In genomic region chr10:88346454-88347245, GRCm38 (mm10) we compare ENCODE assay signal across 14 mouse cellular contexts. TPM values are rescaled to one million over a fixed set of nuclear protein-coding genes. Genes with fewer than 3 reads are reported as not detected.
A peak's percentile ranks its signal among the peaks of the same experiment; 100 is the strongest.
DNase-seq lines count a peak whose midpoint lies in the region; ATAC-seq and TF ChIP-seq lines count a peak whose summit lies in the region.
"Had no signal": no experiment of that assay in that cellular context is flagged by ENCODE, and none has a peak within 500 bp of the region (broad histone marks: within the 10 kb centered on the region; RNA-seq: fewer than 3 reads in every experiment).

No protein-coding gene starts in this region.

- peaks cover 2% of the 10 kb centered on the region for H3K4me1 ChIP-seq in heart, adult 2 months (ENCODE audit: control insufficient read depth, insufficient read depth, low read length)
- H3K4me1 ChIP-seq in limb, embryonic 13.5 days = peaks cover 14% of the 10 kb centered on the region
- 0 out of 2 replicates have a peak, but pooled peaks cover 6% of the 10 kb centered on the region for H3K4me1 ChIP-seq in limb, embryonic 10.5 days
- H3K4me1 ChIP-seq in stomach, embryonic 16.5 days (ENCODE audit: control insufficient read depth, insufficient read depth, low read length) = no peaks in the 10 kb centered on the region
- H3K4me1 ChIP-seq: forebrain, embryonic 15.5 days; intestine, embryonic 15.5 days had no signal

- ATAC-seq in limb, embryonic 13.5 days (ENCODE audit: low FRiP score, low read depth) = no peak
- no peak for ATAC-seq in stomach, embryonic 16.5 days (ENCODE audit: insufficient read depth, low FRiP score)
- ATAC-seq: forebrain, embryonic 15.5 days; intestine, embryonic 15.5 days had no signal

- no peak for TF ChIP-seq POLR2A in heart, adult 2 months (IDR thresholded peaks at IDR 0.05; ENCODE audit: insufficient read depth, low read depth, low read length)

- H3K4me3 ChIP-seq in heart, adult 2 months = no peak overlapping the region
- H3K4me3 ChIP-seq in limb, embryonic 13.5 days = no peak overlapping the region
- no peak overlapping the region for H3K4me3 ChIP-seq in limb, embryonic 10.5 days
- H3K4me3 ChIP-seq in stomach, embryonic 16.5 days (replicated peaks; ENCODE audit: low read length) = no peak overlapping the region
- H3K4me3 ChIP-seq: forebrain, embryonic 15.5 days; intestine, embryonic 15.5 days; liver, embryonic 15.5 days; midbrain, embryonic 10.5 days had no signal

- no peaks in the 10 kb centered on the region for H3K36me3 ChIP-seq in heart, adult 2 months (ENCODE audit: control insufficient read depth, insufficient read depth, low read length)
- no peaks in the 10 kb centered on the region for H3K36me3 ChIP-seq in limb, embryonic 13.5 days
- H3K36me3 ChIP-seq in limb, embryonic 10.5 days = no peaks in the 10 kb centered on the region
- no peaks in the 10 kb centered on the region for H3K36me3 ChIP-seq in stomach, embryonic 16.5 days (ENCODE audit: control insufficient read depth, insufficient read depth, low read length)
- H3K36me3 ChIP-seq: forebrain, embryonic 15.5 days; intestine, embryonic 15.5 days; liver, embryonic 15.5 days; midbrain, embryonic 10.5 days had no signal

- no peaks in the 10 kb centered on the region for H3K79me2 ChIP-seq in heart, adult 2 months (replicated peaks; ENCODE audit: control insufficient read depth, insufficient read depth, low read length)

- no peaks in the 10 kb centered on the region for H3K9me3 ChIP-seq in limb, embryonic 13.5 days
- no peaks in the 10 kb centered on the region for H3K9me3 ChIP-seq in limb, embryonic 10.5 days (replicated peaks)
- no peaks in the 10 kb centered on the region for H3K9me3 ChIP-seq in stomach, embryonic 16.5 days (replicated peaks; ENCODE audit: control insufficient read depth, low read length)
- H3K9me3 ChIP-seq: forebrain, embryonic 15.5 days; intestine, embryonic 15.5 days; liver, embryonic 15.5 days; midbrain, embryonic 10.5 days had no signal

- no peak for TF ChIP-seq EP300 in heart, adult 2 months (IDR thresholded peaks at IDR 0.05; ENCODE audit: insufficient read depth, low read depth, low read length)

- WGBS in heart, adult 2 months = 57% methylated on average over 12 of the region's 12 CpGs
- WGBS in limb, embryonic 13.5 days = 74% methylated on average over 12 of the region's 12 CpGs
- WGBS in limb, embryonic 10.5 days = 81% methylated on average over 12 of the region's 12 CpGs
- WGBS in stomach, embryonic 16.5 days = 74% methylated on average over 12 of the region's 12 CpGs

- no peak for TF ChIP-seq CTCF in heart, adult 2 months (IDR thresholded peaks at IDR 0.05)

- H3K27ac ChIP-seq in heart, adult 2 months = 0 out of 2 replicates have a peak overlapping the region, but pooled peaks have one; percentile 17
- no peak overlapping the region for H3K27ac ChIP-seq in limb, embryonic 13.5 days
- no peak overlapping the region for H3K27ac ChIP-seq in limb, embryonic 10.5 days
- H3K27ac ChIP-seq in stomach, embryonic 16.5 days (ENCODE audit: low read length) = peak overlapping the region; percentile 81
- H3K27ac ChIP-seq: forebrain, embryonic 15.5 days; intestine, embryonic 15.5 days; liver, embryonic 15.5 days; midbrain, embryonic 10.5 days had no signal

- no peak for DNase-seq in heart, adult 2 months
- DNase-seq in heart, adult 18-20 months = no peak
- no peak for DNase-seq in limb, embryonic 10.5 days (ENCODE audit: low spot score)
- peak; percentile 81 for DNase-seq in fat pad, adult 2 months (ENCODE audit: extremely low read depth, low read depth, low spot score)
- no peak for DNase-seq in gastrocnemius, adult 18-20 months (ENCODE audit: low spot score)
- no peak for DNase-seq in spleen, postnatal 4 days (ENCODE audit: low spot score in 2 of 2)
- DNase-seq: adrenal gland, postnatal 14 days; thymus, postnatal 14 days had no signal

- H3K27me3 ChIP-seq in heart, adult 2 months (ENCODE audit: control insufficient read depth, insufficient read depth, low read length) = no peaks in the 10 kb centered on the region
- no peaks in the 10 kb centered on the region for H3K27me3 ChIP-seq in limb, embryonic 13.5 days
- no peaks in the 10 kb centered on the region for H3K27me3 ChIP-seq in limb, embryonic 10.5 days (ENCODE audit: low read depth, poor library complexity, severe bottlenecking)
- H3K27me3 ChIP-seq in stomach, embryonic 16.5 days (ENCODE audit: control insufficient read depth, insufficient read depth, low read length) = no peaks in the 10 kb centered on the region
- H3K27me3 ChIP-seq: forebrain, embryonic 15.5 days; intestine, embryonic 15.5 days; liver, embryonic 15.5 days had no signal

- intact Hi-C loops in heart, adult 2 months (cut with DNase I) = no loop called here

- peak overlapping the region; percentile 4; the same call in 1 of the 2 replicates for H3K9ac ChIP-seq in heart, adult 2 months (ENCODE audit: low read depth, low read length)
- no peak overlapping the region for H3K9ac ChIP-seq in limb, embryonic 13.5 days
- H3K9ac ChIP-seq in stomach, embryonic 16.5 days (ENCODE audit: low read length) = no peak overlapping the region; the same call in 1 of the 2 replicates
- H3K9ac ChIP-seq: forebrain, embryonic 15.5 days; intestine, embryonic 15.5 days; liver, embryonic 15.5 days had no signal

- 0 out of 2 replicates have a peak overlapping the region, but pooled peaks have one; percentile 16 for H3K4me2 ChIP-seq in limb, embryonic 13.5 days (replicated peaks)
- H3K4me2 ChIP-seq in stomach, embryonic 16.5 days (ENCODE audit: low read depth, low read length) = peak overlapping the region; percentile 8; the same call in 1 of the 2 replicates
- H3K4me2 ChIP-seq: forebrain, embryonic 15.5 days; intestine, embryonic 15.5 days; liver, embryonic 15.5 days had no signal

RNA-seq across cellular contexts. Expression of gene Dram1, which starts 32.2 kb away (rescaled TPM):
- 1 to 10 TPM; 3.7 to 4.5 TPM for total RNA-seq in heart, adult 2 months (2021)
- 6.8 and 7.6 TPM in 2 replicates for polyA plus RNA-seq in heart, adult 2 months (2012; rRNA removed)
- 1 to 10 TPM; 2.9 to 4.2 TPM for total RNA-seq in heart, adult 18-20 months (2021)
- 0.83 and 1.0 TPM in 2 replicates for polyA plus RNA-seq in limb, embryonic 13.5 days (2015; fragmentation: Nextera tagmentation; extraction: Ambion mirVana)
- polyA plus RNA-seq in limb, embryonic 10.5 days (2016; fragmentation: Nextera tagmentation; extraction: Ambion mirVana) = 0.21 and 0.26 TPM in 2 replicates
- polyA plus RNA-seq in stomach, embryonic 16.5 days (2015; fragmentation: Nextera tagmentation; extraction: Ambion mirVana) = 5.9 and 6.6 TPM in 2 replicates
- 1 to 10 TPM; 1.4 to 2.9 TPM for total RNA-seq in gastrocnemius, adult 18-20 months (2021)

RNA-seq across cellular contexts. Expression of gene Gnptab, which starts 32.3 kb away (rescaled TPM):
- total RNA-seq in heart, adult 2 months (2021) = 10 to 100 TPM; 24.3 to 27.6 TPM
- polyA plus RNA-seq in heart, adult 2 months (2012; rRNA removed) = 11.7 and 19.3 TPM in 2 replicates
- 10 to 100 TPM; 25.5 to 25.9 TPM for total RNA-seq in heart, adult 18-20 months (2021)
- 8.2 and 8.7 TPM in 2 replicates for polyA plus RNA-seq in limb, embryonic 13.5 days (2015; fragmentation: Nextera tagmentation; extraction: Ambion mirVana)
- 7.1 and 8.6 TPM in 2 replicates for polyA plus RNA-seq in limb, embryonic 10.5 days (2016; fragmentation: Nextera tagmentation; extraction: Ambion mirVana)
- polyA plus RNA-seq in stomach, embryonic 16.5 days (2015; fragmentation: Nextera tagmentation; extraction: Ambion mirVana) = 9.0 and 11.2 TPM in 2 replicates
- total RNA-seq in gastrocnemius, adult 18-20 months (2021) = 10 to 100 TPM; 18.8 to 19.9 TPM

Comparison
In these comparisons a context has a peak if more than half of its experiments do, and no peak if none do; other contexts are left out.
1. H3K27ac ChIP-seq: peak in heart, adult 2 months (single experiment) and stomach, embryonic 16.5 days (single experiment); none in limb, embryonic 13.5 days (single experiment) and limb, embryonic 10.5 days (single experiment).